In the genomic region with DNA sequence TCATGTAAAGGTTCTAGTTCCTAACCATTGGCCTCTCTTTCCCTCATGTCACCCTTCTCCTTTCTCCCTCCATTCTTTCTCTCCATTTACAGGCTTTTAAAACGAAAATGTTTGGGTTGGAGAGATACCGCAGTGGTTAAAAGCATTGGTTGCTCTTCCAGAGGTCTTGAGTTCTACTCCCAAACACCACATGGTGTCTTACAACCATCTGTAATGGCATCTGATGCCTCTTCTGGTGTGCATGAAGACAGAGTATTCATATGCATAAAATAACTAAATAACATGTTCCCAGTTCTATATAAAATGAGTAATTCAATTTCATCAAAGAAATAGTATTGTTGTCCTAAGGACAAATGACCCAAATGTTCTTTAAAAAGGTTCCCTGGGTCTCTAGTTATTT, we compare ENCODE assay signal across 30 mouse cellular contexts. TPM values are rescaled to one million over a fixed set of nuclear protein-coding genes. Genes with fewer than 3 reads are reported as not detected.
"Had no signal": no experiment of that assay in that cellular context is flagged by ENCODE, and none has a peak within 500 bp of the region (broad histone marks: within the 10 kb centered on the region; RNA-seq: fewer than 3 reads in every experiment).

No protein-coding gene starts in this region.

- H3K4me2 ChIP-seq: heart, embryonic 11.5 days; heart, embryonic 13.5 days; heart, embryonic 15.5 days; hindbrain, embryonic 13.5 days; hindbrain, embryonic 15.5 days; limb, embryonic 12.5 days; liver, embryonic 11.5 days; liver, embryonic 13.5 days; liver, embryonic 15.5 days had no signal

- H3K27ac ChIP-seq: gastrocnemius, adult 2 months; heart, adult 2 months; heart, embryonic 13.5 days; heart, embryonic 15.5 days; hindbrain, embryonic 13.5 days; hindbrain, embryonic 15.5 days; hindbrain, postnatal 0 days; left cerebral cortex, adult 2 months; limb, embryonic 10.5 days; limb, embryonic 12.5 days; liver, embryonic 13.5 days; liver, embryonic 15.5 days had no signal

- H3K36me3 ChIP-seq: heart, embryonic 13.5 days; heart, embryonic 15.5 days; hindbrain, embryonic 13.5 days; hindbrain, embryonic 15.5 days; limb, embryonic 10.5 days; limb, embryonic 12.5 days; liver, embryonic 13.5 days; liver, embryonic 15.5 days had no signal

- H3K4me3 ChIP-seq: gastrocnemius, adult 2 months; heart, adult 2 months; heart, embryonic 13.5 days; heart, embryonic 15.5 days; hindbrain, embryonic 13.5 days; hindbrain, embryonic 15.5 days; left cerebral cortex, adult 2 months; limb, embryonic 10.5 days; limb, embryonic 12.5 days; liver, embryonic 13.5 days; liver, embryonic 15.5 days had no signal

- H3K9ac ChIP-seq: heart, embryonic 13.5 days; heart, embryonic 15.5 days; hindbrain, embryonic 13.5 days; hindbrain, embryonic 15.5 days; limb, embryonic 12.5 days; liver, embryonic 13.5 days; liver, embryonic 15.5 days had no signal

- H3K9me3 ChIP-seq: heart, embryonic 13.5 days; heart, embryonic 15.5 days; hindbrain, embryonic 13.5 days; hindbrain, embryonic 15.5 days; limb, embryonic 10.5 days; limb, embryonic 12.5 days; liver, embryonic 13.5 days; liver, embryonic 15.5 days had no signal

- H3K4me1 ChIP-seq: heart, embryonic 13.5 days; heart, embryonic 15.5 days; hindbrain, embryonic 13.5 days; hindbrain, embryonic 15.5 days; limb, embryonic 10.5 days; limb, embryonic 12.5 days; liver, embryonic 13.5 days; liver, embryonic 15.5 days had no signal

- H3K27me3 ChIP-seq: heart, embryonic 13.5 days; heart, embryonic 15.5 days; hindbrain, embryonic 13.5 days; hindbrain, embryonic 15.5 days; limb, embryonic 12.5 days; liver, embryonic 13.5 days; liver, embryonic 15.5 days had no signal

- DNase-seq: gastrocnemius, adult 2 months; gastrocnemius, postnatal 10 days; gastrocnemius, postnatal 25 days; heart, adult 2 months; heart, postnatal 14 days; heart, postnatal 36 days; kidney, adult 18-20 months; kidney, adult 8-10 months; kidney, postnatal 10 days; kidney, postnatal 25 days; kidney, postnatal 4 days; liver; liver, embryonic 13.5 days had no signal

- ATAC-seq: forebrain, embryonic 16.5 days; hindbrain, postnatal 0 days; intestine, postnatal 0 days had no signal

RNA-seq across cellular contexts. Expression of a gene that starts 49.2 kb away (rescaled TPM):
- total RNA-seq: gastrocnemius, adult 2 months; gastrocnemius, postnatal 10 days; gastrocnemius, postnatal 25 days; heart, adult 2 months; heart, postnatal 14 days; heart, postnatal 36 days; hematopoietic stem cell, adult 5-6 weeks had no signal
- polyA plus RNA-seq: heart, adult 2 months; heart, embryonic 15.5 days; kidney, embryonic 14.5 days; kidney, embryonic 16.5 days; limb, embryonic 10.5 days; limb, embryonic 12.5 days; limb, embryonic 14.5 days; liver, embryonic 13.5 days; liver, embryonic 15.5 days had no signal
